10 mouse cellular contexts compared by ENCODE assay signal in the genomic region with DNA sequence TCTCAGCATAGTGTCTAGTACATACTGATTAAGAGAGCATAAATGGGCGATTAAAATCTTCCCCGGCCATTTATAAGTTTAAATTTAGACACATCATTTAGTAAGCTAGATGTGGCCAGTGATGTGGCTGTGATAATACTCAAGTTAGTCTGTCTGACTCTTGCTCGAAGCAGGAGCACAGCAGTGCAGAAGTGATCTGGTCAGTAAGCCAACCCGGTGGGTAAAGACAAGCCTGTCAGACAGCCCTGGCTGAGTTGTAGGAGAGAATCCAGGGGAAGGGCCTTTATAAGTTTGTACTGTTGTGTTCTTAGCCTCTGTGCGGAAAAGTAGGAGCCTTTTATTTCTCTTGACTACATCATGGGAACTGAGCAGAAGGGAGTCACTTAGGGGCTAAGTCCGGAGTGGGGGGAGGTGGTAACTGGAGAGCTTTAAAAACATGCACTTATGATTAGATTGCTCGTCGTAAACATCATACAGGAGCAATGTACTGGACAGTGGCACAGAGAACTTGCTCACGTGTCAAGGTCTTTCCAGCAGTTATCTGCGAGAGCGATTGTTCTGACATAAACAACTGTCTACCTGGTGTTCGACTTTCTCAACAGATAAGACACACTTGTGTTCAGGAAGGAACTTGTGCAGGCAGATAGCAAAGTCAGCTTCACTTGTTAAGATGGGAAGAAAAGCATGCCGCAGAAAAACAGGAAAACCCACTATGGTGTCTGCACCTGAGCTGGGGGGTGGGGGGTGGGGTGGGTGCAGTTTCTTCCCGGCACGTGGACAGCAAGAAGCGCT.
DNase-seq lines count a peak whose midpoint lies in the region; ATAC-seq and TF ChIP-seq lines count a peak whose summit lies in the region.
"Had no signal": no experiment of that assay in that cellular context is flagged by ENCODE, and none has a peak within 500 bp of the region (broad histone marks: within the 10 kb centered on the region; RNA-seq: fewer than 3 reads in every experiment).

No protein-coding gene starts in this region.

- DNase-seq in lung, postnatal 14 days = no peak
- no peak for DNase-seq in layer of hippocampus, postnatal 25 days (ENCODE audit: extremely low spot score in 1 of 2, low spot score in 1 of 2)
- DNase-seq: adrenal gland, postnatal 25 days; cerebellum, postnatal 10 days had no signal

- peak; percentile 52; the same call in 1 of the 2 replicates for ATAC-seq in lung, embryonic 15.5 days (ENCODE audit: borderline replicate concordance, extremely low read depth, low FRiP score, low TSS enrichment)
- ATAC-seq in common myeloid progenitor, adult 5-6 weeks (replicated peaks; ENCODE audit: low read depth, poor library complexity, severe bottlenecking) = peak; percentile 68
- ATAC-seq in intestine, embryonic 16.5 days = peak; percentile 92
- no peak for ATAC-seq in monocyte, adult 5-6 weeks (replicated peaks; ENCODE audit: insufficient number of reproducible peaks, low FRiP score, low TSS enrichment, poor library complexity, severe bottlenecking)

- no peak for TF ChIP-seq CTCF in olfactory bulb, adult 2 months (IDR thresholded peaks at IDR 0.05; ENCODE audit: insufficient read depth, low read depth, low read length)

- H3K4me3 ChIP-seq in lung, embryonic 15.5 days = no peak overlapping the region
- no peak overlapping the region for H3K4me3 ChIP-seq in intestine, embryonic 16.5 days (ENCODE audit: low read length)
- H3K4me3 ChIP-seq in olfactory bulb, adult 2 months (ENCODE audit: insufficient read depth, low read depth, low read length) = no peak overlapping the region
- H3K4me3 ChIP-seq: hindbrain, embryonic 12.5 days had no signal

- no peaks in the 10 kb centered on the region for H3K36me3 ChIP-seq in lung, embryonic 15.5 days
- H3K36me3 ChIP-seq in intestine, embryonic 16.5 days (ENCODE audit: control insufficient read depth, insufficient read depth, low read length) = no peaks in the 10 kb centered on the region
- H3K36me3 ChIP-seq: hindbrain, embryonic 12.5 days had no signal

- H3K4me2 ChIP-seq in lung, embryonic 15.5 days = no peak overlapping the region
- no peak overlapping the region for H3K4me2 ChIP-seq in intestine, embryonic 16.5 days (ENCODE audit: low read depth, low read length)
- H3K4me2 ChIP-seq: hindbrain, embryonic 12.5 days had no signal

- no peaks in the 10 kb centered on the region for H3K9me3 ChIP-seq in lung, embryonic 15.5 days
- H3K9me3 ChIP-seq in intestine, embryonic 16.5 days (ENCODE audit: control insufficient read depth, low read length) = no peaks in the 10 kb centered on the region
- H3K9me3 ChIP-seq: hindbrain, embryonic 12.5 days had no signal

- no peak for TF ChIP-seq POLR2A in olfactory bulb, adult 2 months (IDR thresholded peaks at IDR 0.05; ENCODE audit: insufficient read depth, low read depth, low read length)

- no peak overlapping the region for H3K9ac ChIP-seq in lung, embryonic 15.5 days
- 0 out of 2 replicates have a peak overlapping the region, but pooled peaks have one; percentile 1 for H3K9ac ChIP-seq in intestine, embryonic 16.5 days (ENCODE audit: low read depth, low read length)
- H3K9ac ChIP-seq: hindbrain, embryonic 12.5 days had no signal

- no peaks in the 10 kb centered on the region for H3K27me3 ChIP-seq in lung, embryonic 15.5 days
- no peaks in the 10 kb centered on the region for H3K27me3 ChIP-seq in intestine, embryonic 16.5 days (replicated peaks; ENCODE audit: control insufficient read depth, insufficient read depth, low read length)
- H3K27me3 ChIP-seq: hindbrain, embryonic 12.5 days had no signal

- H3K4me1 ChIP-seq in lung, embryonic 15.5 days = peaks cover 17% of the 10 kb centered on the region
- H3K4me1 ChIP-seq in intestine, embryonic 16.5 days (ENCODE audit: control insufficient read depth, insufficient read depth, low read length) = peaks cover 10% of the 10 kb centered on the region
- no peaks in the 10 kb centered on the region for H3K4me1 ChIP-seq in olfactory bulb, adult 2 months (ENCODE audit: control insufficient read depth, insufficient read depth, low read length)
- H3K4me1 ChIP-seq: hindbrain, embryonic 12.5 days had no signal

- WGBS in lung, embryonic 15.5 days = 44% methylated on average over 16 of the region's 16 CpGs
- 49% methylated on average over 16 of the region's 16 CpGs for WGBS in intestine, embryonic 16.5 days
- 86% methylated on average over 16 of the region's 16 CpGs for WGBS in olfactory bulb, adult 2 months

- H3K27ac ChIP-seq in lung, embryonic 15.5 days = 0 out of 2 replicates have a peak overlapping the region, but pooled peaks have one; percentile 3
- 0 out of 2 replicates have a peak overlapping the region, but pooled peaks have one; percentile 8 for H3K27ac ChIP-seq in intestine, embryonic 16.5 days (ENCODE audit: low read length)
- H3K27ac ChIP-seq in olfactory bulb, adult 2 months (ENCODE audit: insufficient read depth, low read depth, low read length) = peak overlapping the region; percentile 23; the same call in 1 of the 2 replicates
- H3K27ac ChIP-seq: hindbrain, embryonic 12.5 days had no signal
